Mouse (Mus musculus) CH12.LX (cell line): ENCODE data around the gene Pls3.

Source experiments
- BHLHE40 ChIP-seq: IDR thresholded peaks from 2 replicates; pipeline ENCODE4 v1.6.1; 2011; ENCODE audit warnings: mild to moderate bottlenecking, low read depth, low read length, improper control_type of control experiment
- CTCF ChIP-seq, 2 experiments: IDR thresholded peaks in 1 of 2; conservative IDR thresholded peaks in 1 of 2; 2 replicates each; pipeline ENCODE4 v1.5.1; 2011 to 2012; ENCODE audit warnings: low read depth in 2 of 2, low read length in 2 of 2, improper control_type of control experiment in 1 of 2, inconsistent platforms in 1 of 2, mild to moderate bottlenecking in 1 of 2, moderate library complexity in 1 of 2
- EP300 ChIP-seq: IDR thresholded peaks from 2 replicates; pipeline ENCODE4 v1.6.1; 2011; ENCODE audit warnings: low read length, improper control_type of control experiment
- HCFC1 ChIP-seq: IDR thresholded peaks from 2 replicates; pipeline ENCODE4 v1.6.1; 2012; ENCODE audit warnings: low read depth, mild to moderate bottlenecking, inconsistent platforms, low read length, improper control_type of control experiment
- MYC ChIP-seq: IDR thresholded peaks from 2 replicates; pipeline ENCODE4 v1.6.1; 2011; ENCODE audit warnings: low read depth, mild to moderate bottlenecking, improper control_type of control experiment, low read length
- USF1 ChIP-seq: IDR thresholded peaks from 2 replicates; pipeline ENCODE4 v1.6.1; 2014; ENCODE audit warnings: low read depth, mild to moderate bottlenecking, inconsistent platforms, low read length, improper control_type of control experiment
- ZMIZ1 ChIP-seq: IDR thresholded peaks from 2 replicates; pipeline ENCODE4 v1.6.1; 2012; ENCODE audit warnings: low read depth, mild to moderate bottlenecking, inconsistent platforms, low read length, improper control_type of control experiment

DNA sequence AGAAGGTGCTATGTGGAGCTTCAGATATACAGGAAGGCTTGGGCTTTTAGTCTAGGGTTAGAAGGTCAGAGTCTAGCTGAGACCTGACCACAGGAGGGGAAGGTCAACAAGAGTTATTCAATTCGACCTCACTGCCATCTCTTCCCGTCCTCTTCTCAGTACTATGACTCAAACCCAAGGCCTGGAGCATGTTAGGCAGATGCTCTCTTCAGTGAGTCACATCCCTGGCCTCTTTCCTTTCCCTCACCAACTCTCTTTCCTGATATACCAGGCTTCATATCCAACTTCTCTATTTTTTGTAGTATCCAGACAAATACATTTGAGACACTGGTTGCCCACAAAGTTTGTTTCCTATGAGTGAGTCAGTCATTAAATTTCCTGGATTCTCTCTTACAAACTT lies 40.1 kb downstream of the Pls3 start:
- TF ChIP-seq MYC = no peak
- no peak for TF ChIP-seq ZMIZ1
- TF ChIP-seq BHLHE40 = no peak
- TF ChIP-seq EP300 = no peak
- no peak for TF ChIP-seq HCFC1
- no peak for TF ChIP-seq CTCF (conservative IDR thresholded peaks at IDR 0.05 in 1 of 2, IDR thresholded peaks at IDR 0.05 in 1 of 2; ENCODE audit: low read depth in 2 of 2, low read length in 2 of 2)
- no peak for TF ChIP-seq USF1
